Mouse (Mus musculus): ENCODE data around the gene Tbc1d9.

DNA sequence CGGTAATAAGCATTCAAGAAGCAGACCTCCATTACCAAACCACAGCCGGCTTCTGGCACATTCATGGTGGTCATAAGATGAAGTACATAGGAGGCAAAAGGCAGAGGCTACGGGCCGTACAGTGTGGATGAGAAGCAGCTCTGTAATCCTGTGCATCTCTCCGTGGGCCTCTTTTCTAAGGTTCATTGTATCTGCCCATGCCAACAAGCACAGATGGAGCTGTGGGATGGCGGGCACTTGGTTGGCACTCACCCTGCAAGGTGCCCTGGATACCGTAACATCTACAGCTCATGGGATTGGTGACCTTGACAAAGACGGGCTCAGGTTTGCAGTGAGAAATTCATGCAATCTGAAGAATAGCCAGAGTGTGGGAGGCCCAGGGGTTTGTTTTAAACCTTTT is 54.2 kb downstream of the Tbc1d9 start:
- no peak for TF ChIP-seq CTCF (IDR thresholded peaks at IDR 0.05; ENCODE audit: borderline replicate concordance, insufficient read depth, low read depth, low read length)
- TF ChIP-seq POLR2A (IDR thresholded peaks at IDR 0.05; ENCODE audit: borderline replicate concordance, insufficient read depth, low read length) = peak; percentile 45; the same call in 1 of the 2 replicates

Measured in cerebellum, adult 2 months (tissue).